Mouse (Mus musculus) neutrophil, adult 65 days (primary cell): Measurements from ENCODE around the gene Btbd10. TPM values are rescaled to one million over a fixed set of nuclear protein-coding genes. Genes with fewer than 3 reads are reported as not detected.

Source experiments
- total RNA-seq: library from RNA; stranded (reverse); gene quantifications from 2 replicates; pipeline ENCODE4 v1.2.4, GENCODE M21; 2023

The Btbd10 gene
- total RNA-seq = 36.1 and 48.6 TPM in 2 replicates

GRCm38 (mm10) chr7:113368746-113369619 is at the start of gene Btbd10:
Gene Btbd10, minus strand, starts transcription at chr7:113369392.

GRCm38 (mm10) chr7:113388470-113388869 is 19.3 kb upstream of the Btbd10 start, which contains the start of gene Pth:
Gene Pth, minus strand, starts transcription at chr7:113388570.

Other genes with a start within 250 kb of the Btbd10 start
- gene Arntl, start 161.9 kb downstream of the Btbd10 start, total RNA-seq = 2.1 and 2.3 TPM in 2 replicates
- gene Pth, start 19.2 kb upstream of the Btbd10 start, total RNA-seq = not detected in 2 replicates
- gene Far1, start 144.4 kb upstream of the Btbd10 start, total RNA-seq = 163 and 232 TPM in 2 replicates